Mouse (Mus musculus): ENCODE measurements at regions not wholly inside any gene's neighbourhood (a gene's known extent, or its start where the extent isn't known, plus 50 kb on each side); places are given as distances from the start of the nearest gene placed in this dataset.
"Not testable (repeated sequence)": the region's sequence is repeated elsewhere in the genome, so short reads cannot be mapped to it uniquely, and the experiment has no call there.

DNA sequence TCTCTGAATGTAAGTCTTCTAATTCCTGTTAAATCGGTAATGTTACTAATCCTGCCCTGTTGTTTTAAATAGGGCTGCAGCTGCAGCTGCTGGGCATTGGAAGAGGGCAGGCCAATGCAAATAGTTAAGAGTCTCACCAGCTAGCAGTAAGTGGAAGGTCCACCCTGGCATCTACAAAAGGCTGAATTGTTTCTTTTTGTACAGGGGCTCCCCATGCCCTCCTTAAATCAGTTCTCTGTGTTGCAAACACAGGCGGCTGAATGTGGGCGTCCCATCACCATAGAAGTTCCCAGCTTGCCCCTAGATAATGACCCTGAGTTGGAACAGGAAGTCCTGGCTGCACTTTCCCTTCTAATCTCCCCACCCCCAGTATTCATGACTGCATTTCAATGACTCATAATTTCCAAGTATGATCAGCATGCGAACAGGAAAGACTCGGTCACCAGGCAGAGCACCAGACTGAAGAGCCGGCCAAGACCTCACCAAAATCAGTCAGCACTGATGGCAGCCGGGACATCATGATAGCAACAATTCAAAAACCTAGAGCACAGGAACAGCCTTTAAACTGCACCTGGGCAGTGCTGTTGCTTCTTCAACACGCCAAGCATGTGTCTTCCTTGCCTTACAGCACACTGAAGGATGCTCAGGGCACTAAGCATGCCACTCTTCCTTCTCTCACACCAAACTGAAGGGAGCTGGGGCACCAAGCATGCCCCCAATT is 123.6 kb upstream of the Tbl1xr1 start:
- 6% methylated on average over 8 of the region's 8 CpGs for WGBS
- H3K9ac ChIP-seq (ENCODE audit: low read depth, low read length): no peak overlapping the region
- peaks cover 17% of the 10 kb centered on the region for H3K4me1 ChIP-seq (ENCODE audit: control insufficient read depth, insufficient read depth, low read length)
- no peaks in the 10 kb centered on the region for H3K79me2 ChIP-seq (replicated peaks; ENCODE audit: control insufficient read depth, insufficient read depth, low read length)
- peaks cover 6% of the 10 kb centered on the region for H3K36me3 ChIP-seq (ENCODE audit: control insufficient read depth, insufficient read depth, low read length)
- intact Hi-C loops (cut with DNase I): loop anchor here (1.0 to 5.0 kb wide), 3 partner anchors 17 to 123 kb away; partner anchors contain the start of gene Tbl1xr1
- TF ChIP-seq POLR2A (IDR thresholded peaks at IDR 0.05; ENCODE audit: insufficient read depth, low read depth, low read length): peak; percentile 49; the same call in 1 of the 2 replicates
- no peak for TF ChIP-seq CTCF (IDR thresholded peaks at IDR 0.05)
- TF ChIP-seq EP300 (IDR thresholded peaks at IDR 0.05; ENCODE audit: insufficient read depth, low read depth, low read length): peak; percentile 99; the same call in 1 of the 2 replicates
- H3K27ac ChIP-seq: peak overlapping the region; percentile 84
- H3K4me3 ChIP-seq: no peak overlapping the region
- DNase-seq: peak; percentile 74 to 89
- H3K27me3 ChIP-seq (ENCODE audit: control insufficient read depth, insufficient read depth, low read length): no peaks in the 10 kb centered on the region

DNA sequence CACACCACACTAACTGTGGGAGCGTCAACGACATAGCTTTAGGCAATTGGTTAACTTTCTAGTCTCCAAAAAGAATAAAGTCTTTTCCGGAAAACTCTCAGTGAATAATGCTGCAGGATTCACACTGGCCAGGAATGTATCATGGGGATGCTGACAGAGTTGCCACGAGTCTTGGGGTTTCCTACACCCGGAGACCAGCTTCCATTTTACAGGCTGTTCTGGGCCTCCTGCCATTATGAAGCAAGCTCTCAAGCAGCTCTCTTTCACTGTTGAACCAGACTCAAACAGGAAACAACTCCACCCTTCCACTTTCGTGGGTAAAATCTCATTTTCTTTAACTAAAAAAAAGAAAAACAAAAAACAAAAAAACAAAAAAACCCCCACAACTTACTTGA is 123.0 kb upstream of the Tbl1xr1 start:
- TF ChIP-seq EP300 (IDR thresholded peaks at IDR 0.05; ENCODE audit: insufficient read depth, low read depth, low read length): no peak
- TF ChIP-seq CTCF (IDR thresholded peaks at IDR 0.05): no peak
- no peak for TF ChIP-seq POLR2A (IDR thresholded peaks at IDR 0.05; ENCODE audit: insufficient read depth, low read depth, low read length)
- Histone ChIP-seq H3K9ac (ENCODE audit: low read depth, low read length) (no peak overlapping the region), H3K4me3 (no peak overlapping the region), H3K79me2 (replicated peaks; ENCODE audit: control insufficient read depth, insufficient read depth, low read length) (no peaks in the 10 kb centered on the region), H3K4me1 (ENCODE audit: control insufficient read depth, insufficient read depth, low read length) (peaks cover 17% of the 10 kb centered on the region), H3K36me3 (ENCODE audit: control insufficient read depth, insufficient read depth, low read length) (peaks cover 6% of the 10 kb centered on the region), H3K27ac (peak overlapping the region; percentile 84), H3K27me3 (ENCODE audit: control insufficient read depth, insufficient read depth, low read length) (no peaks in the 10 kb centered on the region)
- 42% methylated on average over 6 of the region's 6 CpGs for WGBS
- intact Hi-C loops (cut with DNase I): loop anchor here (1.0 to 5.0 kb wide), 2 partner anchors 34 to 123 kb away; partner anchors contain the start of gene Tbl1xr1
- DNase-seq: peak in 1 of 2 experiments; percentile 59

DNA sequence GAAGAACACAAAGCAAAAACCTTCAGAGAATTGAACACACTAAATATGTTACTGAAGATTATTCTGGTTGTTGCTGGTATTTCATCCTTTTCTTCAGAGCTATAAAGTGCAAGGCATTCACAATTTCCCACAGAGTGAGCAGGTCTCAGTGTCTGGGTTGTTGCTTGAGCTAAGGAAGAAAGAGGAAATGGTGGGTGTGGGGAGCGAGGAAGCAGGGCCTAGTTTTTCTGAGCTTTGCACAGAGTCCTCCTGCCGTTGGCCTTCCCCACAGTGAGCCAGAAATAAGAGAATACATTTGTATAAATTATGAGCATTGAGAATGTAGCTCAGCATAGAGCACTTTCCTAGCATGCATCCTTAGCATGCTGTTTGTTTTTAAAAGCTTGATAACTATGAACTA is 120.8 kb upstream of the Tbl1xr1 start:
- no peak for DNase-seq
- Histone ChIP-seq H3K27ac (peak overlapping the region; percentile 61), H3K36me3 (ENCODE audit: control insufficient read depth, insufficient read depth, low read length) (peaks cover 8% of the 10 kb centered on the region), H3K4me3 (no peak overlapping the region), H3K79me2 (replicated peaks; ENCODE audit: control insufficient read depth, insufficient read depth, low read length) (no peaks in the 10 kb centered on the region), H3K27me3 (ENCODE audit: control insufficient read depth, insufficient read depth, low read length) (no peaks in the 10 kb centered on the region), H3K9ac (ENCODE audit: low read depth, low read length) (no peak overlapping the region), H3K4me1 (ENCODE audit: control insufficient read depth, insufficient read depth, low read length) (peaks cover 18% of the 10 kb centered on the region)
- WGBS: 58% methylated on average over 2 of the region's 2 CpGs
- intact Hi-C loops (cut with DNase I): no loop called here
- TF ChIP-seq CTCF (IDR thresholded peaks at IDR 0.05): no peak
- TF ChIP-seq POLR2A (IDR thresholded peaks at IDR 0.05; ENCODE audit: insufficient read depth, low read depth, low read length): no peak
- TF ChIP-seq EP300 (IDR thresholded peaks at IDR 0.05; ENCODE audit: insufficient read depth, low read depth, low read length): no peak

DNA sequence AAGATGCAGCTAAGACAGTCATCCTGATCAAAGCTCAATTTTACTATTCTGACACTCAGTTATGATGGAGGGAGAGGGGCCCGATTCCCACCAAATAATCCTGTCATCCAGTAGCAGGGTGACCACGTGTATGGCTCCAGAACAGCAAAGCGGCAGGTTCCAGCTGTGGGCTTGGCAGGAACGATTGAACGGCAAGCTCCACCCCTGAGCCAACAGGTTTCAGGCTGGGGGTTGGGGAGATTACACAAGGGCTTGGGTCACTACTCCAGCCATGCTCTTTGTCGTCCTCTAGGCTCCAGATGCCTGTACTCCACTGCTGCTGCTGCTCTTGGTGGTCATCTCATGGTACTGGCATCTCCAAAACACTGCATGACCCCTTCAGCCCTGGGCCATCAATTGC is 119.3 kb upstream of the Tbl1xr1 start:
- H3K27me3 ChIP-seq (ENCODE audit: control insufficient read depth, insufficient read depth, low read length); DNase-seq; intact Hi-C loops (cut with DNase I); H3K36me3 ChIP-seq (ENCODE audit: control insufficient read depth, insufficient read depth, low read length); H3K27ac ChIP-seq; H3K9ac ChIP-seq (ENCODE audit: low read depth, low read length); H3K4me3 ChIP-seq; H3K79me2 ChIP-seq (replicated peaks; ENCODE audit: control insufficient read depth, insufficient read depth, low read length): not testable (repeated sequence)
- 61% methylated on average over 6 of the region's 6 CpGs for WGBS
- peak; percentile 25; the same call in 1 of the 2 replicates for TF ChIP-seq CTCF (IDR thresholded peaks at IDR 0.05)
- H3K4me1 ChIP-seq (ENCODE audit: control insufficient read depth, insufficient read depth, low read length): peaks cover 14% of the 10 kb centered on the region

DNA sequence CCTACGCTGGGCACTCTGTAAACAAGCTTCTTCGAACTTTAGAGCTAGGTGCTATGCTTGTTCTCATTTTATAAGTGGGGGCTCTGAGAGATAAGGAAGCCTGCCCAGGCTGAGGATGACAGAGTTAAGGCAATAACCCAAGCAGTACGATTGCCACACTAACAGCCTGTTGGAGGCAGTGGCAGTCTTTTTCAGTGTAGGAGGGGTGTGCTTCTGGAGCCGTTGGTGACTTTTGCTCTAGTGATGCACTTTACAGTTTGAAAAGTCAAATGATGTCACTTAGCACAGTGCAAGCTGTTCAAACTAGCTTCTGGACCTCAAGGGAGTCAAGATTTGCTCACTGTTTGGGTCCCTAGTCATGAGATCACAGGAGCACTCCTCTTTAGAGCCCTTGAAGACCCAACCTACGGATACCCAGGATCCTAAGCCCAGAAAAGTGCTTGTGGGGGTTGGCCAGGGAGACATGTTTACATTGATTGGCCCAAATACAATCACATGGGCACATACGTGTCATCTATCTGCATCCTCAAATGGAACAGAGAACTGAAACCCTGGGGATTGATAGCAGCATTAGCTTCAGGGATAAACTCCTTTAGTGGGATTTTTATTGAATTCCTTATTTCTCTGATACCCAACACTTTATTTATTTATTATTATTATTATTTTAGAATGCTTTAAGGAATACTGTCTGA is 117.7 kb upstream of the Tbl1xr1 start:
- Histone ChIP-seq H3K27me3 (ENCODE audit: control insufficient read depth, insufficient read depth, low read length) (no peaks in the 10 kb centered on the region), H3K4me3 (no peak overlapping the region), H3K9ac (ENCODE audit: low read depth, low read length) (no peak overlapping the region), H3K27ac (peak overlapping the region; percentile 15), H3K36me3 (ENCODE audit: control insufficient read depth, insufficient read depth, low read length) (peaks cover 15% of the 10 kb centered on the region), H3K4me1 (ENCODE audit: control insufficient read depth, insufficient read depth, low read length) (peaks cover 19% of the 10 kb centered on the region), H3K79me2 (replicated peaks; ENCODE audit: control insufficient read depth, insufficient read depth, low read length) (no peaks in the 10 kb centered on the region)
- intact Hi-C loops (cut with DNase I): no loop called here
- TF ChIP-seq CTCF (IDR thresholded peaks at IDR 0.05) (no peak), POLR2A (IDR thresholded peaks at IDR 0.05; ENCODE audit: insufficient read depth, low read depth, low read length) (no peak), EP300 (IDR thresholded peaks at IDR 0.05; ENCODE audit: insufficient read depth, low read depth, low read length) (no peak)
- 71% methylated on average over 6 of the region's 6 CpGs for WGBS
- no peak for DNase-seq

DNA sequence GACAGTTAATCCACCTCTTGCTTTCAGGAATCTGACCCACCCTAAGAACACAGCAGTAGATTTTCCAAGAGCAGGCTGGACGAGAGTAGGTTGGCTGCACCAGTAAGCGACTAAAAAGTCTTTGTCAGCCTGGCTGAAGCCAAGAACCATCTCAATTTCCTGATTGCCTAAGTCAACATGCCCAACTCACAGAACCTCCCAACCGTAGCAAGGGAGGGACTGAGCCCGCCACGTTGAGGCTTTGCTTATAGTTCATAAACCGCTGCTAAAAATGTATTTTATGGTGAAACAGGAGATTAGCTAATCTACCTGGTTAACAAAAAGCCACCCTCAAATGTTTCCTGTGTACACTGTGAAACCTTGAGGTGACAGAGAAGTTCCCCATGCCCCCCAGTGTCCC is 115.4 kb upstream of the Tbl1xr1 start:
- no peak overlapping the region for H3K27ac ChIP-seq
- H3K36me3 ChIP-seq (ENCODE audit: control insufficient read depth, insufficient read depth, low read length): peaks cover 13% of the 10 kb centered on the region
- TF ChIP-seq POLR2A (IDR thresholded peaks at IDR 0.05; ENCODE audit: insufficient read depth, low read depth, low read length): no peak
- H3K4me3 ChIP-seq: no peak overlapping the region
- peaks cover 20% of the 10 kb centered on the region for H3K4me1 ChIP-seq (ENCODE audit: control insufficient read depth, insufficient read depth, low read length)
- WGBS: 82% methylated on average over 6 of the region's 6 CpGs
- no peaks in the 10 kb centered on the region for H3K27me3 ChIP-seq (ENCODE audit: control insufficient read depth, insufficient read depth, low read length)
- no peak for DNase-seq
- no peak overlapping the region for H3K9ac ChIP-seq (ENCODE audit: low read depth, low read length)
- H3K79me2 ChIP-seq (replicated peaks; ENCODE audit: control insufficient read depth, insufficient read depth, low read length): no peaks in the 10 kb centered on the region
- intact Hi-C loops (cut with DNase I): loop anchor here (5.0 kb wide), 1 partner anchor 36 kb away; no protein-coding TSS in a partner anchor
